Mouse (Mus musculus) fibroblast of lung, adult 2 months (primary cell): Measurements from ENCODE around the gene Efs.

Experiments used
- DNase-seq: peaks from one replicate; pipeline ENCODE4 v3.0.0-alpha.2; 2011; ENCODE audit warnings: low read depth

Efs gene

GRCm38 (mm10) chr14:54868026-54868425 lies 57.9 kb downstream of the Efs start:
- DNase-seq: no peak

- no peak for DNase-seq
Measured at GRCm38 (mm10) chr14:54866936-54867335, 59.0 kb downstream of the Efs start.
